Mouse (Mus musculus) midbrain, embryonic 12.5 days (tissue): ENCODE measurements at regions not wholly inside any gene's neighbourhood (a gene's known extent, or its start where the extent isn't known, plus 50 kb on each side); places are given as distances from the start of the nearest gene placed in this dataset.

Experiments used
- ATAC-seq: fragments of 200-750 bp; cut with Nextera tagmentation; 2 replicates; pipeline ENCODE4 v1.8.0; 2017; ENCODE audit warnings: low read depth, moderate TSS enrichment, moderate library complexity; ENCODE audit not compliant: low FRiP score
- H3K27ac ChIP-seq: fragments of 300-500 bp; sonication (generic); replicated peaks from 2 replicates; pipeline ENCODE4 v1.5.1; 2016; ENCODE audit warnings: mild to moderate bottlenecking
- H3K27me3 ChIP-seq: fragments of 300-500 bp; sonication (generic); 2 replicates; pipeline ENCODE4 v1.6.1; 2016; ENCODE audit warnings: mild to moderate bottlenecking
- H3K36me3 ChIP-seq: fragments of 300-500 bp; sonication (generic); 2 replicates; pipeline ENCODE4 v1.6.1; 2016
- H3K4me1 ChIP-seq: fragments of 300-500 bp; sonication (generic); 2 replicates; pipeline ENCODE4 v1.6.1; 2016
- H3K4me2 ChIP-seq: fragments of 300-500 bp; sonication (generic); replicated peaks from 2 replicates; pipeline ENCODE4 v1.6.1; 2016; ENCODE audit warnings: mild to moderate bottlenecking, moderate library complexity
- H3K4me3 ChIP-seq: fragments of 300-500 bp; sonication (generic); 2 replicates; pipeline ENCODE4 v1.5.1; 2016; ENCODE audit warnings: mild to moderate bottlenecking
- H3K9ac ChIP-seq: fragments of 300-500 bp; sonication (generic); replicated peaks from 2 replicates; pipeline ENCODE4 v1.6.1; 2016; ENCODE audit warnings: mild to moderate bottlenecking, moderate library complexity
- H3K9me3 ChIP-seq: fragments of 300-500 bp; sonication (generic); 2 replicates; pipeline ENCODE4 v1.6.1; 2016; ENCODE audit warnings: mild to moderate bottlenecking
- WGBS: fragments of 180-500 bp; shearing (Covaris S2); methylation state at CpG from one replicate; pipeline ENCODE4 v1.1.7; 2016; 5-methylcytosine and 5-hydroxymethylcytosine counted together

GRCm38 (mm10) chrX:12887516-12887915 lies 125.6 kb upstream of the Med14 start:
- no peaks in the 10 kb centered on the region for H3K27me3 ChIP-seq
- H3K4me1 ChIP-seq = peaks cover 7% of the 10 kb centered on the region; the same call in 1 of the 2 replicates
- H3K9ac ChIP-seq = no peak overlapping the region
- no peak overlapping the region for H3K4me2 ChIP-seq
- H3K4me3 ChIP-seq = no peak overlapping the region
- no peak for ATAC-seq
- 53% methylated on average over 2 of the region's 2 CpGs for WGBS
- H3K27ac ChIP-seq = peak overlapping the region; percentile 52; the same call in 1 of the 2 replicates
- no peaks in the 10 kb centered on the region for H3K9me3 ChIP-seq
- no peaks in the 10 kb centered on the region for H3K36me3 ChIP-seq

GRCm38 (mm10) chrX:12886160-12887048 lies 124.5 kb upstream of the Med14 start:
- peak overlapping the region; percentile 39 for H3K4me2 ChIP-seq
- no peaks in the 10 kb centered on the region for H3K9me3 ChIP-seq
- WGBS = 24% methylated on average over 18 of the region's 18 CpGs
- no peak overlapping the region for H3K9ac ChIP-seq
- no peaks in the 10 kb centered on the region for H3K36me3 ChIP-seq
- peak; percentile 83 for ATAC-seq
- no peak overlapping the region for H3K4me3 ChIP-seq
- H3K4me1 ChIP-seq = peaks cover 7% of the 10 kb centered on the region; the same call in 1 of the 2 replicates
- H3K27me3 ChIP-seq = no peaks in the 10 kb centered on the region
- H3K27ac ChIP-seq = 0 out of 2 replicates have a peak overlapping the region, but pooled peaks have one; percentile 52

DNA sequence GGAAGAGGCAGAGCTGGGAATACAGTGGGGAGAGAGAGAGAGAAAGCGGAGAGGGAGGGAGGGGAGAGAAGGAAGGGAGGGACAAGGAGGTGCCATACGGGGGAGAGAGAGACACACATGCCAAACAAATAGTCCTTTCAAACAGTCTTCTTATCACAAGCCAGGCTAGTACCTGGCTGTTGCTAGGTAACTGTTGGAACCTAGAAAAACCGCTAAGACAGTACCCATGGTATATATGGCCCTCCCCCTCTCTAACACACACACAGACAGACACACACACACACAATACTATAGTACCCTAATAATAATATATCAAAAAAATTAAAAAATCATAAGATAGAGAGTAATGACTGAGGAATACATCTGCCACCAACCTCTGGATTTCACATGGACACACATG lies 117.4 kb upstream of the Med14 start:
- Histone ChIP-seq H3K27me3 (no peaks in the 10 kb centered on the region), H3K4me3 (no peak overlapping the region), H3K9ac (no peak overlapping the region), H3K9me3 (no peaks in the 10 kb centered on the region), H3K4me1 (peaks cover 4% of the 10 kb centered on the region; the same call in 1 of the 2 replicates), H3K36me3 (no peaks in the 10 kb centered on the region), H3K27ac (no peak overlapping the region), H3K4me2 (no peak overlapping the region)
- ATAC-seq = no peak
- 78% methylated on average over 3 of the region's 3 CpGs for WGBS

DNA sequence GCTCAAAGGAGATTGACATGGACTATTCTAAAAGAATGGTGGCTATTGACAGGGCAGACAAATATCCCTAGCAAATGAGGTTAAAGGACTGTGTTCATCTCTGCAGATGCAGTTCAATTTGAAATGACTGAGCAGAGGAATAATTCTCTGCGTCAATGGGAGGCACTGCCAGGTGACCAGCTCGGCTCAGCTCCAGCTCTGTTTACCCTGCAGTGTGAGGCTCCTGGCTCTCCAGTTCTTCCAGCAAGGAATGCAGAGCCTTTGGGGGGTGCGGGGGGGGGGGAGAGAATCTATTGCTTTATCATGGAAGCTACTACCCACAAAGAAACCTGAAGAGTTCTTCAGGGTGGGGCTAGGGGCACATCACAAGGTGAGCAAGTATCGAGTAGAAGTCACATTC lies 115.6 kb upstream of the Med14 start:
- WGBS = 32% methylated on average over 4 of the region's 4 CpGs
- Histone ChIP-seq H3K9ac (no peak overlapping the region), H3K27me3 (no peaks in the 10 kb centered on the region), H3K4me3 (no peak overlapping the region), H3K4me2 (no peak overlapping the region), H3K4me1 (peaks cover 4% of the 10 kb centered on the region; the same call in 1 of the 2 replicates), H3K36me3 (no peaks in the 10 kb centered on the region), H3K9me3 (no peaks in the 10 kb centered on the region), H3K27ac (no peak overlapping the region)
- no peak for ATAC-seq

DNA sequence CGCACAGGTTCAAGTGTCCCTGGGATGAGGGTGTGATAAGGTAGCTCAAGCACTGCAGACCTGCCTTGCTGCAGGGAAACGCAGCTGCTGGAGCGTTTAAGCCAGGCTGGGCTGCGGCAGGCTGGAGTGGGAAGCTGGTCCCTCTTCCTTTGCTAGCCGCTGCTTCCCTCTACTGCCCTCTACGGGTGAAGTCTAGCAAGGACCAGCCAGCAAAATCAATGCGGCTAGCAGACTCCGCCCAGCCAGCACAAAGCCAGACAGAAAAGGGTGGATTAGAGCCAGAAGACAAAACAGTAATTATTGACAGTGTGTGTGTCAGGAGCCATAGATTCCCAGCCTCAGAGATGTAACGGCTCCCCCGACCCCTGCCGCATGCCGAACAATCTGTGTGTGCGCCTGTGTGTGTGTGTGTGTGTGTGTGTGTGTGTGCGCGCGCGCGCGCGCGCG lies 111.8 kb upstream of the Med14 start:
- Histone ChIP-seq H3K4me1 (peaks cover 4% of the 10 kb centered on the region; the same call in 1 of the 2 replicates), H3K9me3 (no peaks in the 10 kb centered on the region), H3K27me3 (no peaks in the 10 kb centered on the region), H3K27ac (peak overlapping the region; percentile 89), H3K4me2 (peak overlapping the region; percentile 40), H3K36me3 (no peaks in the 10 kb centered on the region), H3K9ac (0 out of 2 replicates have a peak overlapping the region, but pooled peaks have one; percentile 34), H3K4me3 (peak overlapping the region; percentile 32)
- ATAC-seq = peak; percentile 94
- 55% methylated on average over 22 of the region's 22 CpGs for WGBS

- H3K36me3 ChIP-seq = no peaks in the 10 kb centered on the region
- WGBS = 20% methylated on average over 6 of the region's 6 CpGs
- ATAC-seq = peak; percentile 58; the same call in 1 of the 2 replicates
- peaks cover 4% of the 10 kb centered on the region; the same call in 1 of the 2 replicates for H3K4me1 ChIP-seq
- peak overlapping the region; percentile 89 for H3K27ac ChIP-seq
- no peaks in the 10 kb centered on the region for H3K27me3 ChIP-seq
- no peaks in the 10 kb centered on the region for H3K9me3 ChIP-seq
- peak overlapping the region; percentile 40 for H3K4me2 ChIP-seq
- H3K4me3 ChIP-seq = peak overlapping the region; percentile 32
- H3K9ac ChIP-seq = no peak overlapping the region
Observed at GRCm38 (mm10) chrX:12873230-12873629, 111.4 kb upstream of the Med14 start.

DNA sequence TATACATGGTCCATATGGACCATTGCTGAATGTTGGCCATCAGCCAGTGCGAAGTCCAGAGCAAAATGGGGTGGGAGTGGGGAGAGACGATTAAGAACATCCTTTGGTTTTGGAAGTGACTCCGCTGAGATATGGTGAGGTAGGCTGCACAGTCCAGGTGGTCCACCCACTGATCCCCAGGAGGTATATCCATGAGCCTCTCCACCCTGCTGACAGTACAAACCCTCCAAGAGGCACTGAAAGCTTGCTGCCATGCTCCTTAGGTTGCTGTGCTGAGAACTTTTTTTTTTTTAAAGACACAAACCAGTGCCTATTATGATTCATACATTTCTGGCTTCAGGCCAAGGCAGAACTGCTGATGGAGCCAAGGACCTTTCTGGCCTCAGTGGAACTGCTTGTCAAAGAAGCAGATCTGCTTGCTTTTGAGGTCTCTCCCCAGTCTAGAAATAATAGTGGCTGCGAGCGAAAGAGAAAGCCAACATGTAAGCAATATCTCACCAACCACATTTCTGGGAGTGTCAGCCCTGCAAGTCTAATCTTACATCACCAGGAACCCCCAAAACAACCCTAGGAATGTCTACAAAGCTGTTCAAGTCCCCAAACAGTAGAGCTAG lies 105.1 kb upstream of the Med14 start:
- Histone ChIP-seq H3K4me3 (no peak overlapping the region), H3K27ac (no peak overlapping the region), H3K4me1 (no peaks in the 10 kb centered on the region), H3K9me3 (no peaks in the 10 kb centered on the region), H3K4me2 (no peak overlapping the region), H3K9ac (no peak overlapping the region), H3K36me3 (no peaks in the 10 kb centered on the region), H3K27me3 (no peaks in the 10 kb centered on the region)
- 93% methylated on average over 5 of the region's 5 CpGs for WGBS
- no peak for ATAC-seq

- H3K4me2 ChIP-seq = no peak overlapping the region
- no peaks in the 10 kb centered on the region for H3K9me3 ChIP-seq
- WGBS = 81% methylated on average over 3 of the region's 3 CpGs
- no peak overlapping the region for H3K27ac ChIP-seq
- no peaks in the 10 kb centered on the region for H3K27me3 ChIP-seq
- no peaks in the 10 kb centered on the region for H3K4me1 ChIP-seq
- no peak for ATAC-seq
- H3K36me3 ChIP-seq = no peaks in the 10 kb centered on the region
- no peak overlapping the region for H3K4me3 ChIP-seq
- H3K9ac ChIP-seq = no peak overlapping the region
Observed at GRCm38 (mm10) chrX:12866176-12866575, 104.3 kb upstream of the Med14 start.

GRCm38 (mm10) chrX:12860168-12860567 lies 98.3 kb upstream of the Med14 start:
- Histone ChIP-seq H3K4me3 (no peak overlapping the region), H3K27me3 (no peaks in the 10 kb centered on the region), H3K9me3 (no peaks in the 10 kb centered on the region), H3K4me1 (peaks cover 3% of the 10 kb centered on the region; the same call in 1 of the 2 replicates), H3K36me3 (no peaks in the 10 kb centered on the region), H3K9ac (no peak overlapping the region), H3K4me2 (no peak overlapping the region), H3K27ac (no peak overlapping the region)
- 77% methylated on average over 6 of the region's 6 CpGs for WGBS
- ATAC-seq = no peak

DNA sequence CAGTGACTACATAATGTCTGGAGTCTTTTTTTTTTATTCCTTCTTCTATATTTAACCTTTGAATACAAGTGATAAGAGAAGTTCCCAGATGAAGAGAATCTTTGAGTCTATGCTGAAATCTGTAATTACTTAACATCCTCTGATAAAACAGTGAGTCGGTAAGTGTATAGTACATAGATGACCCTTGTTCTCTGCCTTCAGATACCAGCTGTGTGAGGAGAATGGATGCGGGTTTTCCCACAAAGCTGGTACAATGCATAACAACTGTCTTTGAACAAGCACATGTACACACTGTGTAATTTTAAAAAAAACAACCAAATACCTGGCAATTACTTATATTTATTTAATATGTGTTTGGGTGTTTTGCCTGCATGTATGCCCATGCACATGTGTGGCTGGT lies 96.9 kb upstream of the Med14 start:
- Histone ChIP-seq H3K4me1 (peaks cover 3% of the 10 kb centered on the region; the same call in 1 of the 2 replicates), H3K9ac (no peak overlapping the region), H3K27me3 (no peaks in the 10 kb centered on the region), H3K4me3 (no peak overlapping the region), H3K36me3 (no peaks in the 10 kb centered on the region), H3K9me3 (no peaks in the 10 kb centered on the region), H3K27ac (peak overlapping the region; percentile 85), H3K4me2 (no peak overlapping the region)
- 0 out of 2 replicates have a peak, but pooled peaks have one; percentile 17 for ATAC-seq
- 53% methylated on average over 2 of the region's 2 CpGs for WGBS

DNA sequence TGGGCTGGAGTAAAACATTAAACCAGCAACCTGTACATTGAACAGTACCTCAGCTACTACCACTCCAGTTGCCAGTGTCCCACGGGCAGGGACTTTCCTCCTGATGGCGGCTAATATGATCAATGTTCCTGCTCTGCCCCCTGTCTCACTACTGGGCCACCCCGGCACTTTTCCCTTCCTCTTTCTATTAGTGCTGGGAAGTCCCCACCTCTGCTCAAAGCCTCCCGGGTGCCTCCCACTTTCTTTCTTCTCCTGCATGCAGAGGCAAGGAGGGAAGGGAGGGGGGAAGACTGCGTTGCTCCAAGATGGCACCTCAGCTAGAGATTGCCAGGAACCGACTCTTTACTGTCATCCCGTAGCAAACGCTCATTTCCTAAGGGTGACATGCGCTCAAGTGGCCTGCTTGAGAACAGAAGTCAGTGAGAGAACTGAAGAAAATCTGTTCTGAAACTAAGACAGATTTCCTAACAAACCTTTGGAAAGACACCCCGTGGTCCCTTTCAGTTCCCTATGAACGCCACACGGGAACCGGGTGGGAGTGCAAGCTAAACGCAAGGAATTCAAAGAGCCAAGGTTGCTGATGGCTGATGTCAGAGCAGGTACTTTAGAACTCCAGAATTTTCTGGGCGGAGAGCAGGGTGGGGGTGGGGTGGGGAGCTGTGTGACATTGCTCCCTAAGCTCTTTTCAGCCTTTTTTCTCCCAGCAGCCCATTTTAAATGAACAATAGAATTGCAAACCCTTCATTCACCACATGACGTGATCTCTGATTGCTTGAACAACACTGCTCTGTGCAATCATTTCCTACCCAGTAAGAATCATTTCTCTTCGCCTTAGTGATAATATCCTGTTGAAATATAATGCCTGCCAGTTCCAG lies 96.2 kb upstream of the Med14 start:
- Histone ChIP-seq H3K27me3 (no peaks in the 10 kb centered on the region), H3K9me3 (no peaks in the 10 kb centered on the region), H3K9ac (no peak overlapping the region), H3K4me2 (peak overlapping the region; percentile 41), H3K27ac (peak overlapping the region; percentile 85), H3K4me1 (peaks cover 3% of the 10 kb centered on the region; the same call in 1 of the 2 replicates), H3K36me3 (no peaks in the 10 kb centered on the region), H3K4me3 (peak overlapping the region; percentile 23; the same call in 1 of the 2 replicates)
- peak; percentile 82 for ATAC-seq
- WGBS = 30% methylated on average over 17 of the region's 17 CpGs
